Mouse (Mus musculus) liver, postnatal 0 days (tissue): ENCODE measurements around the gene Cmtm6. TPM values are rescaled to one million over a fixed set of nuclear protein-coding genes. Genes with fewer than 3 reads are reported as not detected.

Experiments used
- ATAC-seq: fragments of 200-750 bp; cut with Nextera tagmentation; 2 replicates; pipeline ENCODE4 v1.8.0; 2017; ENCODE audit warnings: mild to moderate bottlenecking, moderate library complexity
- DNase-seq: peaks from one replicate; pipeline ENCODE4 v3.0.0-alpha.2; 2016
- H3K27ac ChIP-seq: fragments of 300-500 bp; sonication (generic); 2 replicates; pipeline ENCODE4 v1.5.1; 2014; ENCODE audit warnings: antibody characterized with exemption, moderate library complexity, mild to moderate bottlenecking, low read depth
- H3K27me3 ChIP-seq: fragments of 300-500 bp; sonication (generic); 2 replicates; pipeline ENCODE4 v1.6.1; 2014; ENCODE audit warnings: low read length, control low read depth, mixed read lengths; ENCODE audit not compliant: insufficient read depth
- H3K36me3 ChIP-seq: fragments of 300-500 bp; sonication (generic); replicated peaks from 2 replicates; pipeline ENCODE4 v1.6.1; 2014; ENCODE audit warnings: mild to moderate bottlenecking, control low read depth, low read length, moderate library complexity, mixed read lengths; ENCODE audit not compliant: insufficient read depth
- H3K4me1 ChIP-seq: fragments of 300-500 bp; sonication (generic); 2 replicates; pipeline ENCODE4 v1.6.1; 2014; ENCODE audit warnings: antibody characterized with exemption, mild to moderate bottlenecking, control low read depth; ENCODE audit not compliant: insufficient read depth
- H3K4me2 ChIP-seq: fragments of 300-500 bp; sonication (generic); 2 replicates; pipeline ENCODE4 v1.6.1; 2014; ENCODE audit warnings: low read depth, mild to moderate bottlenecking, low read length, moderate library complexity, mixed read lengths
- H3K4me3 ChIP-seq: fragments of 300-500 bp; sonication (generic); 2 replicates; pipeline ENCODE4 v1.5.1; 2014; ENCODE audit warnings: low read depth, low read length
- H3K9ac ChIP-seq: fragments of 300-500 bp; sonication (generic); replicated peaks from 2 replicates; pipeline ENCODE4 v1.6.1; 2014; ENCODE audit warnings: mild to moderate bottlenecking, moderate library complexity
- H3K9me3 ChIP-seq: fragments of 300-500 bp; sonication (generic); 2 replicates; pipeline ENCODE4 v1.6.1; 2016; ENCODE audit warnings: mild to moderate bottlenecking, control low read depth, low read length, mixed read lengths
- CTCF ChIP-seq: sonication (generic); IDR thresholded peaks from 2 replicates; pipeline ENCODE4 v1.5.1; 2016; ENCODE audit warnings: antibody characterized with exemption, low read depth
- EP300 ChIP-seq: IDR thresholded peaks from 2 replicates; pipeline ENCODE4 v1.6.1; 2016; ENCODE audit warnings: antibody characterized with exemption, low read depth, mild to moderate bottlenecking
- WGBS: fragments of 180-500 bp; shearing (Covaris S2); extraction: QIAGEN DNeasy Blood & Tissue Kit; methylation state at CpG from one replicate; pipeline ENCODE4 v1.1.7; 2014; ENCODE audit not compliant: insufficient replicate concordance; 5-methylcytosine and 5-hydroxymethylcytosine counted together
- polyA plus RNA-seq: library from polyadenylated mRNA; unstranded; fragments of >200 nt; fragmentation: Nextera tagmentation; extraction: Ambion mirVana; gene quantifications from 2 replicates; pipeline ENCODE4 v1.2.1, GENCODE M21; 2015

The Cmtm6 gene
- polyA plus RNA-seq = 27.7 and 30.1 TPM in 2 replicates

- peak within 1 kb of the TSS; percentile 94 for H3K9ac ChIP-seq
- peak; percentile 94 for ATAC-seq
- H3K27ac ChIP-seq = peak within 1 kb of the TSS; percentile 98
- no peaks in the 10 kb centered on the region for H3K9me3 ChIP-seq
- under 1% methylated on average over 50 of the region's 53 CpGs for WGBS
- DNase-seq = peak; percentile 99
- H3K36me3 ChIP-seq = no peaks in the 10 kb centered on the region
- TF ChIP-seq CTCF (peak; percentile 76), EP300 (no peak; the same call in 1 of the 2 replicates)
- peak within 1 kb of the TSS; percentile 94 for H3K4me3 ChIP-seq
- H3K4me1 ChIP-seq = peaks cover 33% of the 10 kb centered on the region
- no peaks in the 10 kb centered on the region for H3K27me3 ChIP-seq
- H3K4me2 ChIP-seq = peak within 1 kb of the TSS; percentile 86
Observed at GRCm38 (mm10) chr9:114731011-114731755, at the start of gene Cmtm6. TSS of gene Cmtm6 (plus strand) at chr9:114731116.

- ATAC-seq = no peak
- WGBS = 48% methylated on average over 4 of the region's 4 CpGs
Observed at GRCm38 (mm10) chr9:114682193-114682592, 48.7 kb upstream of the Cmtm6 start.

DNA sequence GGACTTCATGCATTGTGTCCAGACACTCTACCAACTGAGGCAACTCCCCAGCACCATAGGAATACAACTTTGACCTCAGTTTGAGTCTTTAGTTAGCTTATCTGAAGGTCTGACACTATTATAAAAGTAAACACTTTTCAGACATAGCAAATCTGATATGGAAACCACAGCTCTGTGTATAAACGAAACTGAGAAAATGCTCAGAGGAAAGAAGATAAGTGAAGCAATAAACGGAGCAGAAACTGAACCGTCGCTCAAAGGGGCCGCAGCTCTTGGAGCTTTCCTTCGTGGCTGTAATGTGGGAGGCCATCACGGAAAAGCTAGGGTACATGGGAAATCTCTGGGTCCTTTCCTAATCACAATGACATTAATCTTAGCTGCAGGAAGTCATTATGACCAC lies 44.7 kb upstream of the Cmtm6 start:
- TF ChIP-seq CTCF (no peak), EP300 (no peak)
- H3K9me3 ChIP-seq = no peaks in the 10 kb centered on the region
- no peaks in the 10 kb centered on the region for H3K27me3 ChIP-seq
- ATAC-seq (no peak), DNase-seq (no peak)
- no peak overlapping the region for H3K9ac ChIP-seq
- no peak overlapping the region for H3K4me3 ChIP-seq
- H3K4me1 ChIP-seq = peaks cover 19% of the 10 kb centered on the region
- no peaks in the 10 kb centered on the region; the same call in 1 of the 2 replicates for H3K36me3 ChIP-seq
- WGBS = 63% methylated on average over 7 of the region's 7 CpGs
- no peak overlapping the region for H3K4me2 ChIP-seq
- H3K27ac ChIP-seq = no peak overlapping the region

More at GRCm38 (mm10) chr9:114682193-114682592, 48.7 kb upstream of the Cmtm6 start:
- Histone ChIP-seq H3K27me3 (no peaks in the 10 kb centered on the region), H3K27ac (no peak overlapping the region), H3K4me2 (no peak overlapping the region), H3K9ac (no peak overlapping the region), H3K4me3 (no peak overlapping the region), H3K4me1 (no peaks in the 10 kb centered on the region), H3K9me3 (no peaks in the 10 kb centered on the region), H3K36me3 (no peaks in the 10 kb centered on the region)
- TF ChIP-seq EP300 (no peak), CTCF (no peak)
- DNase-seq = no peak

- Histone ChIP-seq H3K4me1 (peaks cover 19% of the 10 kb centered on the region), H3K9me3 (no peaks in the 10 kb centered on the region), H3K27ac (no peak overlapping the region), H3K27me3 (no peaks in the 10 kb centered on the region), H3K4me3 (peak overlapping the region; percentile 95), H3K36me3 (peaks cover 5% of the 10 kb centered on the region), H3K9ac (no peak overlapping the region), H3K4me2 (peak overlapping the region; percentile 94)
- TF ChIP-seq CTCF (no peak), EP300 (no peak)
- WGBS = 79% methylated on average over 13 of the region's 13 CpGs
- DNase-seq (no peak), ATAC-seq (no peak)
Observed at GRCm38 (mm10) chr9:114687639-114688038, 43.3 kb upstream of the Cmtm6 start.

- Histone ChIP-seq H3K36me3 (peaks cover 9% of the 10 kb centered on the region), H3K4me1 (peaks cover 19% of the 10 kb centered on the region), H3K9ac (peak within 1 kb of the TSS; percentile 95), H3K4me3 (peak within 1 kb of the TSS; percentile 95), H3K27me3 (no peaks in the 10 kb centered on the region), H3K4me2 (peak within 1 kb of the TSS; percentile 94), H3K9me3 (no peaks in the 10 kb centered on the region), H3K27ac (peak within 1 kb of the TSS; percentile 97)
- TF ChIP-seq CTCF (no peak), EP300 (no peak)
- ATAC-seq (peak; percentile 96), DNase-seq (peak; percentile 99)
- whole genome bisulfite sequencing = under 1% methylated on average over 57 of the region's 57 CpGs
Observed at GRCm38 (mm10) chr9:114688252-114688952, 42.5 kb upstream of the Cmtm6 start, which contains the start of gene Dync1li1. TSS of gene Dync1li1 (plus strand) at chr9:114688790.

DNA sequence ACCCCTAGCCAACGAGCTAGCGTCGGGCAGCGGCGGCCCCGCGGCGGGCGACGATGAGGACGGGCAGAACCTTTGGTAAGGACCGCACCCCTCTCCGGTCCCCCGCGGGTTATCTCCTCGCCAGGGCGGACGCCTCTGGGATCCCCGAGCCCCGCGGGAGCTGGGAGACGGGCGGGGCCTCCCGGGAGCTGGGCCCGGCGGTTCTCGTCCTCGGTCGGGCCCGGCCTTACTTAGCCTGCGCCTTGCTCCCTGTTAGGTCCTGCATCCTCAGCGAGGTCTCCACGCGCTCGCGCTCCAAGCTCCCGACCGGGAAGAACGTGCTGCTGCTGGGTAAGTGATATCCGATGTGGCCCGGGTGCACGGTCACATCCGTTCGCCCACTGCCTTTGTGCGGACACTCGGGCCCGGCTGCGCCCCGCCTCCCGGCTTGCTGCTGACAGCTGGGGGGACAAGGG lies 41.9 kb upstream of the Cmtm6 start:
- DNase-seq = no peak
- H3K9ac ChIP-seq = peak overlapping the region; percentile 95
- H3K4me3 ChIP-seq = peak overlapping the region; percentile 95
- H3K36me3 ChIP-seq = peaks cover 9% of the 10 kb centered on the region
- WGBS = under 1% methylated on average over 45 of the region's 50 CpGs
- H3K9me3 ChIP-seq = no peaks in the 10 kb centered on the region
- peak overlapping the region; percentile 94 for H3K4me2 ChIP-seq
- peaks cover 19% of the 10 kb centered on the region for H3K4me1 ChIP-seq
- peak; percentile 72 for ATAC-seq
- peak overlapping the region; percentile 97 for H3K27ac ChIP-seq
- TF ChIP-seq EP300 = no peak
- TF ChIP-seq CTCF = no peak
- no peaks in the 10 kb centered on the region for H3K27me3 ChIP-seq
